In genomic region chr9:46238850-46239249, GRCm38 (mm10) we compare ENCODE assay signal across 40 mouse cellular contexts. TPM values are rescaled to one million over a fixed set of nuclear protein-coding genes. Genes with fewer than 3 reads are reported as not detected.
"Had no signal": no experiment of that assay in that cellular context is flagged by ENCODE, and none has a peak within 500 bp of the region (broad histone marks: within the 10 kb centered on the region; RNA-seq: fewer than 3 reads in every experiment).

No protein-coding gene starts in this region.

- H3K9me3 ChIP-seq: heart, embryonic 10.5 days; heart, embryonic 12.5 days; hindbrain, embryonic 10.5 days; hindbrain, embryonic 12.5 days; kidney, embryonic 15.5 days; limb, embryonic 10.5 days; limb, embryonic 12.5 days; liver, embryonic 13.5 days had no signal

- H3K27ac ChIP-seq: heart, embryonic 10.5 days; hindbrain, embryonic 10.5 days; hindbrain, embryonic 12.5 days; hindbrain, embryonic 14.5 days; kidney, embryonic 15.5 days; kidney, postnatal 0 days; limb, embryonic 10.5 days; limb, embryonic 12.5 days; liver, embryonic 13.5 days had no signal

- H3K4me3 ChIP-seq: heart, embryonic 10.5 days; heart, embryonic 12.5 days; hindbrain, embryonic 10.5 days; hindbrain, embryonic 12.5 days; kidney, embryonic 15.5 days; limb, embryonic 10.5 days; limb, embryonic 12.5 days; liver, embryonic 13.5 days had no signal

- DNase-seq: forebrain, postnatal 0 days; gastrocnemius, postnatal 25 days; heart, adult 18-20 months; heart, postnatal 10 days; heart, postnatal 4 days; kidney, adult 11 months; kidney, adult 2 months; kidney, adult 9 months; kidney, postnatal 14 days; kidney, postnatal 36 days; layer of hippocampus, adult 9-11 months; layer of hippocampus, postnatal 36 days; liver, embryonic 13.5 days had no signal

- H3K36me3 ChIP-seq: heart, embryonic 10.5 days; heart, embryonic 12.5 days; hindbrain, embryonic 10.5 days; hindbrain, embryonic 12.5 days; kidney, embryonic 15.5 days; limb, embryonic 10.5 days; limb, embryonic 12.5 days; liver, embryonic 13.5 days had no signal

- H3K4me2 ChIP-seq: heart, embryonic 12.5 days; hindbrain, embryonic 12.5 days; hindbrain, embryonic 14.5 days; kidney, embryonic 15.5 days; limb, embryonic 12.5 days; liver, embryonic 13.5 days had no signal

- H3K9ac ChIP-seq: forebrain, postnatal 0 days; heart, embryonic 12.5 days; hindbrain, embryonic 12.5 days; hindbrain, embryonic 14.5 days; kidney, embryonic 15.5 days; limb, embryonic 12.5 days; liver, embryonic 13.5 days had no signal

- H3K4me1 ChIP-seq: hindbrain, embryonic 12.5 days; kidney, embryonic 15.5 days had no signal

- H3K27me3 ChIP-seq: hindbrain, embryonic 12.5 days; kidney, embryonic 15.5 days; limb, embryonic 12.5 days; liver, embryonic 13.5 days had no signal

- ATAC-seq: forebrain, postnatal 0 days; hindbrain, embryonic 16.5 days; inflammation-experienced regulatory T-cells, adult 6 months had no signal

RNA-seq across cellular contexts. Expression of gene Apoa4, which starts 1.6 kb away (rescaled TPM):
- total RNA-seq: forebrain, postnatal 0 days; gastrocnemius, adult 18-20 months; gastrocnemius, adult 8-10 months; gastrocnemius, postnatal 25 days; granulocyte monocyte progenitor cell, adult 5-6 weeks; heart, adult 18-20 months; heart, adult 8-10 months; heart, postnatal 10 days; heart, postnatal 25 days; heart, postnatal 4 days; layer of hippocampus, adult 18-20 months; layer of hippocampus, adult 8-10 months; layer of hippocampus, postnatal 14 days; layer of hippocampus, postnatal 36 days; left cerebral cortex, adult 18-20 months; left cerebral cortex, adult 8-10 months; left cerebral cortex, postnatal 14 days; left cerebral cortex, postnatal 36 days had no signal
- polyA plus RNA-seq: forebrain, postnatal 0 days; heart, embryonic 14.5 days; hindbrain, embryonic 10.5 days; hindbrain, embryonic 12.5 days; hindbrain, embryonic 14.5 days; hindbrain, embryonic 16.5 days; inflammation-experienced regulatory T-cells, adult 6 months; kidney, embryonic 15.5 days; limb, embryonic 10.5 days; limb, embryonic 12.5 days had no signal

RNA-seq across cellular contexts. Expression of gene Apoc3, which starts 3.4 kb away (rescaled TPM):
- total RNA-seq: forebrain, postnatal 0 days; gastrocnemius, postnatal 4 days; granulocyte monocyte progenitor cell, adult 5-6 weeks; heart, adult 8-10 months; heart, postnatal 10 days; heart, postnatal 25 days; heart, postnatal 4 days; layer of hippocampus, postnatal 14 days had no signal
- polyA plus RNA-seq: heart, embryonic 10.5 days; heart, embryonic 12.5 days; heart, embryonic 14.5 days; hindbrain, embryonic 10.5 days; hindbrain, embryonic 12.5 days; hindbrain, embryonic 14.5 days; hindbrain, embryonic 16.5 days; inflammation-experienced regulatory T-cells, adult 6 months; limb, embryonic 10.5 days; limb, embryonic 12.5 days; limb, embryonic 14.5 days had no signal

RNA-seq across cellular contexts. Expression of gene Apoa1, which starts 10.5 kb away (rescaled TPM):
- total RNA-seq: gastrocnemius, postnatal 25 days; granulocyte monocyte progenitor cell, adult 5-6 weeks; heart, adult 18-20 months; heart, adult 8-10 months; heart, postnatal 25 days; layer of hippocampus, postnatal 36 days; left cerebral cortex, adult 18-20 months had no signal
- polyA plus RNA-seq: inflammation-experienced regulatory T-cells, adult 6 months had no signal

RNA-seq across cellular contexts. Expression of gene Apoa5, which starts 29.6 kb away (rescaled TPM):
- total RNA-seq: forebrain, postnatal 0 days; gastrocnemius, postnatal 25 days; granulocyte monocyte progenitor cell, adult 5-6 weeks; heart, adult 18-20 months; heart, adult 8-10 months; heart, postnatal 10 days; heart, postnatal 25 days; heart, postnatal 4 days; layer of hippocampus, adult 18-20 months; layer of hippocampus, adult 8-10 months; layer of hippocampus, postnatal 14 days; layer of hippocampus, postnatal 36 days; left cerebral cortex, adult 18-20 months; left cerebral cortex, adult 8-10 months; left cerebral cortex, postnatal 14 days; left cerebral cortex, postnatal 36 days had no signal
- polyA plus RNA-seq: forebrain, postnatal 0 days; heart, embryonic 12.5 days; heart, embryonic 14.5 days; heart, embryonic 16.5 days; hindbrain, embryonic 14.5 days; hindbrain, embryonic 16.5 days; inflammation-experienced regulatory T-cells, adult 6 months; kidney, adult 2 months; kidney, embryonic 15.5 days; limb, embryonic 14.5 days had no signal
